Mouse (Mus musculus) liver, adult 2 months (tissue): ENCODE measurements at regions not wholly inside any gene's neighbourhood (a gene's known extent, or its start where the extent isn't known, plus 50 kb on each side); places are given as distances from the start of the nearest gene placed in this dataset.
"Not testable (repeated sequence)": the region's sequence is repeated elsewhere in the genome, so short reads cannot be mapped to it uniquely, and the experiment has no call there.

ENCODE experiments used
- DNase-seq: peaks from one replicate; pipeline ENCODE4 v3.0.0-alpha.2; 2011; ENCODE audit warnings: low read depth, low spot score; ENCODE audit errors: extremely low read depth
- H3K27ac ChIP-seq: fragments of 200-500 bp; replicated peaks from 2 replicates; pipeline ENCODE4 v1.5.1; 2012; ENCODE audit warnings: low read depth, mild to moderate bottlenecking, control low read depth, inconsistent platforms, low read length; ENCODE audit not compliant: insufficient read depth
- H3K27me3 ChIP-seq: fragments of 200-500 bp; 2 replicates; pipeline ENCODE4 v1.6.1; 2012; ENCODE audit warnings: mild to moderate bottlenecking, moderate library complexity, low read length, inconsistent platforms; ENCODE audit not compliant: control insufficient read depth, insufficient read depth
- H3K36me3 ChIP-seq: fragments of 200-500 bp; 2 replicates; pipeline ENCODE4 v1.6.1; 2012; ENCODE audit warnings: low read length, inconsistent platforms; ENCODE audit not compliant: control insufficient read depth, insufficient read depth
- H3K4me1 ChIP-seq: fragments of 200-500 bp; 2 replicates; pipeline ENCODE4 v1.6.1; 2011; ENCODE audit warnings: low read length; ENCODE audit not compliant: control insufficient read depth, insufficient read depth
- H3K4me3 ChIP-seq: fragments of 200-500 bp; 2 replicates; pipeline ENCODE4 v1.5.1; 2011; ENCODE audit warnings: low read depth, mild to moderate bottlenecking, control low read depth, low read length, moderate library complexity; ENCODE audit not compliant: insufficient read depth
- H3K79me2 ChIP-seq: fragments of 200-500 bp; 2 replicates; pipeline ENCODE4 v1.6.1; 2012; ENCODE audit warnings: inconsistent platforms, mild to moderate bottlenecking, low read length, moderate library complexity; ENCODE audit not compliant: control insufficient read depth, insufficient read depth
- H3K9ac ChIP-seq: fragments of 200-500 bp; 2 replicates; pipeline ENCODE4 v1.6.1; 2012; ENCODE audit warnings: low read depth, mild to moderate bottlenecking, control low read depth, inconsistent platforms, low read length
- CTCF ChIP-seq: fragments of 200-500 bp; IDR thresholded peaks from 2 replicates; pipeline ENCODE4 v1.5.1; 2011; ENCODE audit warnings: low read depth, low read length, control low read depth
- POLR2A ChIP-seq: fragments of 200-500 bp; IDR thresholded peaks from 2 replicates; pipeline ENCODE4 v1.6.1; 2011; ENCODE audit warnings: low read length, control low read depth; ENCODE audit not compliant: insufficient read depth; ENCODE audit errors: extremely low read depth
- WGBS: fragments of 180-500 bp; shearing (Covaris S2); methylation state at CpG from one replicate; pipeline ENCODE4 v1.1.7; 2018; 5-methylcytosine and 5-hydroxymethylcytosine counted together

- WGBS: 78% methylated on average over 5 of the region's 5 CpGs
Measured at GRCm38 (mm10) chr17:42956588-42956987, 59.8 kb upstream of the Tnfrsf21 start.

GRCm38 (mm10) chr17:42954722-42955121 lies 61.6 kb upstream of the Tnfrsf21 start:
- H3K36me3 ChIP-seq: no peaks in the 10 kb centered on the region
- no peak overlapping the region for H3K4me3 ChIP-seq
- H3K27ac ChIP-seq: no peak overlapping the region
- 69% methylated on average over 2 of the region's 2 CpGs for WGBS
- no peak for DNase-seq
- no peak overlapping the region for H3K9ac ChIP-seq
- no peaks in the 10 kb centered on the region for H3K79me2 ChIP-seq
- H3K27me3 ChIP-seq: no peaks in the 10 kb centered on the region
- no peak for TF ChIP-seq POLR2A
- TF ChIP-seq CTCF: no peak
- H3K4me1 ChIP-seq: no peaks in the 10 kb centered on the region

More at GRCm38 (mm10) chr17:42956588-42956987, 59.8 kb upstream of the Tnfrsf21 start:
- H3K79me2 ChIP-seq: no peaks in the 10 kb centered on the region
- no peak for DNase-seq
- no peak overlapping the region for H3K27ac ChIP-seq
- H3K36me3 ChIP-seq: no peaks in the 10 kb centered on the region
- H3K4me3 ChIP-seq: no peak overlapping the region
- H3K9ac ChIP-seq: no peak overlapping the region
- TF ChIP-seq CTCF: no peak
- no peak for TF ChIP-seq POLR2A
- no peaks in the 10 kb centered on the region for H3K27me3 ChIP-seq
- no peaks in the 10 kb centered on the region for H3K4me1 ChIP-seq

- no peak overlapping the region for H3K4me3 ChIP-seq
- H3K4me1 ChIP-seq: no peaks in the 10 kb centered on the region
- no peaks in the 10 kb centered on the region for H3K79me2 ChIP-seq
- no peaks in the 10 kb centered on the region for H3K36me3 ChIP-seq
- TF ChIP-seq CTCF (no peak), POLR2A (no peak)
- 85% methylated on average over 2 of the region's 2 CpGs for WGBS
- H3K27ac ChIP-seq: no peak overlapping the region
- H3K27me3 ChIP-seq: no peaks in the 10 kb centered on the region
- no peak for DNase-seq
- H3K9ac ChIP-seq: no peak overlapping the region
Measured at GRCm38 (mm10) chr17:42944453-42944852, 68.0 kb upstream of the Cd2ap start.

DNA sequence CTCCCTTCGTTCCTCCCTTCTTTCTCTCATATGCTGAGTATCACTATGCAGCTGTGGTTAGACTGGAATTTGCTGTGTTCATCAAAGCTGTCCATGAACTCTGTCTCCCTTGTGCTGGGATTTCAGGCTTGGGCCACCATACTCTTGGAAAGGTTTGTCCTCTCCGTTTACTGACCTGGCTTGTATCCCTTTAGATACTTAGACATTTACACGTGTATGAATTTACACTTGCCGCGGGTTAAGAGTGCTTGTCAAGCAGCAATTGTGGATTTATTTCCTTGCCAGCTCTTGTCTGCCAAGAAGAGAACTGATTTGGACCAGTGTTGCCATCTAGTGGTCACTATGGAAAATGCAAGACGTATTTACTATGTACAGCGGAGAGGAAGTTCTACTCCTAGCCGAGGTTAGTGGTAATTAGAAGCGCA lies 66.8 kb upstream of the Cd2ap start:
- Histone ChIP-seq H3K27me3 (no peaks in the 10 kb centered on the region), H3K36me3 (no peaks in the 10 kb centered on the region), H3K4me3 (no peak overlapping the region), H3K9ac (no peak overlapping the region), H3K4me1 (peaks cover 5% of the 10 kb centered on the region; the same call in 1 of the 2 replicates), H3K79me2 (no peaks in the 10 kb centered on the region), H3K27ac (no peak overlapping the region)
- TF ChIP-seq CTCF (no peak), POLR2A (no peak)
- WGBS: 5% methylated on average over 9 of the region's 9 CpGs
- peak; percentile 85 for DNase-seq

DNA sequence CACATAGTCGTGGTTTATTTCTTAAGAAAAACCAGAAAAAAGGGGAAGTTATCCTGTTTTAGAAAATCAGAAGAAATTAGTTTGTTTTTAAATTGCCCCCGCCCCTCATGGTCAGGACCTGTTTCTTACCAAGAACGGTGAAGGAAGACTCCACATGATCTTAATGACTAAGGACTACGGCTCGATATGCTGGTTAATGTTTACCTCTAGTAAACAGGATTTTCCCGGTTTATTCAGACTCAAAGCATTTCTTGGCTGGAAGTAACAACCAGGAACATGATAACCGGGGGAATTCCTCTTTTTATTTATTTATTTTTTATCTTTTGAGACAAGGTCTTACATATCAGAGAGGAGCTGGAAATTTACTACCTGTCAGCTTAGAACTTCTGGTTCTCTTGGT lies 63.0 kb upstream of the Cd2ap start:
- no peaks in the 10 kb centered on the region for H3K79me2 ChIP-seq
- WGBS: 11% methylated on average over 7 of the region's 7 CpGs
- no peaks in the 10 kb centered on the region for H3K36me3 ChIP-seq
- H3K27ac ChIP-seq: no peak overlapping the region
- TF ChIP-seq CTCF (no peak), POLR2A (no peak)
- no peak overlapping the region for H3K9ac ChIP-seq
- H3K4me1 ChIP-seq: peaks cover 5% of the 10 kb centered on the region; the same call in 1 of the 2 replicates
- DNase-seq: peak; percentile 80
- H3K4me3 ChIP-seq: no peak overlapping the region
- H3K27me3 ChIP-seq: no peaks in the 10 kb centered on the region

DNA sequence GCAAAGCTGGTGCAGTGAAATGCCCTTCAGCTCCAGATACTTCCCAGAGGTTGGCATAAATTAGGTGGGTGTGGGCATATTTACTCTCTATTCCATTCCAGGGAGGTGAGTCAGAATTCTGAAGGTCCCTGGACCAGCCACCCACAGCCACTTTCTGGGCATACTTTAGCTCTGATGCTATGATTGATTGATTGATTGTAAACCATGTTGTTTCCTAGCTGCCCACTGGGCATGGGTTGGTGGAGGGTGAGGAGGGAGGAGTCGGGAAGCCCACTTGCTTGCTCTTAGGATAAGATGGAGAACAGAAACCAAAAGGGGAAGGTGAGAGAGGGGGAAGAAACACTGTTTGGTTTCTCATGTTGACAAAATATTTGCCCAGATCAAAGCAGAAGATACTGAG lies 62.1 kb upstream of the Cd2ap start:
- Histone ChIP-seq H3K36me3 (no peaks in the 10 kb centered on the region), H3K27ac (no peak overlapping the region), H3K27me3 (no peaks in the 10 kb centered on the region), H3K79me2 (no peaks in the 10 kb centered on the region), H3K9ac (no peak overlapping the region), H3K4me1 (peaks cover 5% of the 10 kb centered on the region; the same call in 1 of the 2 replicates), H3K4me3 (no peak overlapping the region)
- peak; percentile 36 for DNase-seq
- no peak for TF ChIP-seq POLR2A
- TF ChIP-seq CTCF: no peak
- WGBS: 7% methylated on average over 1 of the region's 1 CpGs

GRCm38 (mm10) chr17:42937480-42937879 lies 61.0 kb upstream of the Cd2ap start:
- not testable (repeated sequence) for H3K36me3 ChIP-seq, H3K27ac ChIP-seq, H3K4me3 ChIP-seq, H3K27me3 ChIP-seq, DNase-seq, H3K9ac ChIP-seq, H3K4me1 ChIP-seq, H3K79me2 ChIP-seq
- 85% methylated on average over 3 of the region's 3 CpGs for WGBS
